Mouse (Mus musculus) colon, adult 2 months (tissue): ENCODE data around the gene Znhit3. TPM values are rescaled to one million over a fixed set of nuclear protein-coding genes. Genes with fewer than 3 reads are reported as not detected.

Experiments used
- polyA plus RNA-seq: library from polyadenylated mRNA; depleted of rRNA; stranded (reverse); fragments of >200 nt; gene quantifications from 2 replicates; pipeline ENCODE4 v1.2.3, GENCODE M21; 2012; rRNA removed

Znhit3 gene
- polyA plus RNA-seq, result 4.3 and 4.7 TPM in 2 replicates

DNA sequence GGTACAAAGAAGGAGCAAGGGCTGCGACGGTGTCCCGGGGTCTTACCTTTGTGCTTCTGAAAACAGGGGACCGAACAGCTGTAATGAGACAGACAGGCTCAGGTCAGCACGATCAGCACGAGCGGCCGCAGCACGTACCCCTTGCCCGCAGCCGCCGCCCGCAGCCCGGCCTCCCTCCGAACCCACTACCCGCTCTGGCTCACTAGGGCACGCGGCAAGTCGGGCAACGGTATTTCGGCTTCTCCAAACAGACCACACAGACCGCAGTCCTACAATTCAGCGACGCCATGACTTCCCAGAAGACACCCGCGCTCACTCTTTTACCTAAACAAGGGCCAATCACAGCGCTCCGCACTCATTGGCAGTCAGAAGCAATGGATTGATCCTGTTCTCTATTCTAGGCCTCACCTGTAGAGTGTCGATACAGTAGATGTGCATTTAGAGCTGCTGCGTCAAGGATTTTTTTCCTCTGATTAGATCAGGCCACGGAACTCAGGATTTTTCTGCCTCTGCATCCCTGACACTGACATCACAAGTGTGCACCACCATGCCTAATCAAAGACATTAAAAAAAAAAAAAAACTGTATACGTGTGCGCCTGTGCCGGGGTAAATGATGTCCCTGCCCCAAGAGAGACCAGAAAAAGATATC is at the start of gene Znhit3:
TSS of gene Znhit3 (minus strand) at position 314 of the 650 bp plus-strand sequence.

DNA sequence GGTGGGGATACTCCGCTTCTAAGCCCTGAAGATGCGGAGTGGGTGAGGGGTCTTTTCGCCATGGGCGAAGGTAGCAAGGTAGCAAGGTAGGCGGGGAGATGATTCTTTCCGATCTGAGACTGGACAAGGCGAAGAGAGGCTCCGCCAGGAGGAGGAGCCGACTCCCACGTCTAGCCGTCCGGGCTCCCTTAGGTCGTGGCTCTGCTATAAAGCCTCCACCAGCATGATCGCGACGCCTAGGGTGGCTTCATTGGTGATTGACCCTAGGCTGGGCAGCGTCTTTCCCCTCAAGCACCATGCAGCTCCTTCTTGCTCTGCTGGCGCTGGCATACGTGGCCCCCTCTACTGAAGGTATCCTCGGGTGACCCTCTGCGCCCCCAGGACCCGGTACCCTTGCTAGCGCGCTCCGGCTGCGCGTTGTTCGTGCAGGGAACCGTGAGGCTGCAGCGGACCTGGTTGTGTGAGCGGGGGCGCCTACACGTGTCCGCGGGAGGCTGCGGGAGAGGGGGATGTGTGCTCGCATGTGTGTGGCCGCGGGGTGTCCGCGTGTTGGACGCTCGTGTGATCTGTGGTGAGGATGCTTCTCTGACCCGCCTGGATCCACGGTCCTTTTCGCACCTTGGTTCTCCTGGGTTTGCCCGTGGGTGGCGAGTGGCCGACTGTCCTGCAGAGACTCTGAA is 41.6 kb upstream of the Znhit3 start, which contains the start of gene Car4:
TSS of gene Car4 (plus strand) at position 196 of the 680 bp plus-strand sequence.

DNA sequence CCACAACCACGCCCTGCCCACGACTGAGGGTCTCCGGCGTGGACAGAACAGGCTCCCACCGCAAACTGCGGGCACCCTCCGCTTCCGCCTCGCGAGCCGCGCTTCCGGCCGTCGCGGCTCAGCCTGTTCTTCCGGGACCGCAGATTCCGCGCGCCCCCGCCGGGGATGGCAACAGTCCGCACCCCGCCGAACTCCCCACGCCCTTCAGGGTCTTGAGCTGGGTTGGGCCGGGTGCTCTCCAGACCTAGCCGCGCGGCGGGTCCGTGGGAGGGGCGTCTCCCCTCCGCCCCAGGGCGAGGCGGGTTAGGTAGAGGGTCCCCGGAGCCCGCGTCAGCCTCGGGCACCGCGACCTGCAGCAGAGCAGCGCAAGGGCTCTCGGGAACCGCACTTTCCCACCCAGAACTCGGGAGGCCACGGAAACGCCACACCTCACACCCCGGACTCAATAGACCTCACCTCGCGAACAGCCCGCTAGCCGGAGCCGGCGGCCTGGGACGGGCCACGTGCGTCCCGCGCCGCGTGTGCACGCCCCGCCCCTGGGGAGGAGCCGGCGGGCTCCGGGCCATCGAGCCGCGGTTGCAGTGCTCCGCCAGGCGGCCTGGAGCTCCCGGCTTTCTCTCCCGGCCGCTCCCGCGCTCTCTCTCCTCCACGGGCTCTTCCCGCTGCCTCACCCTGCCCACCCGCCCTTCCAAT is 36.2 kb downstream of the Znhit3 start, which contains the start of the genes Myo19 and Pigw:
TSS of gene Myo19 (plus strand) at position 377 of the 693 bp plus-strand sequence.
TSS of gene Pigw (minus strand) at position 514 of the 693 bp plus-strand sequence.

DNA sequence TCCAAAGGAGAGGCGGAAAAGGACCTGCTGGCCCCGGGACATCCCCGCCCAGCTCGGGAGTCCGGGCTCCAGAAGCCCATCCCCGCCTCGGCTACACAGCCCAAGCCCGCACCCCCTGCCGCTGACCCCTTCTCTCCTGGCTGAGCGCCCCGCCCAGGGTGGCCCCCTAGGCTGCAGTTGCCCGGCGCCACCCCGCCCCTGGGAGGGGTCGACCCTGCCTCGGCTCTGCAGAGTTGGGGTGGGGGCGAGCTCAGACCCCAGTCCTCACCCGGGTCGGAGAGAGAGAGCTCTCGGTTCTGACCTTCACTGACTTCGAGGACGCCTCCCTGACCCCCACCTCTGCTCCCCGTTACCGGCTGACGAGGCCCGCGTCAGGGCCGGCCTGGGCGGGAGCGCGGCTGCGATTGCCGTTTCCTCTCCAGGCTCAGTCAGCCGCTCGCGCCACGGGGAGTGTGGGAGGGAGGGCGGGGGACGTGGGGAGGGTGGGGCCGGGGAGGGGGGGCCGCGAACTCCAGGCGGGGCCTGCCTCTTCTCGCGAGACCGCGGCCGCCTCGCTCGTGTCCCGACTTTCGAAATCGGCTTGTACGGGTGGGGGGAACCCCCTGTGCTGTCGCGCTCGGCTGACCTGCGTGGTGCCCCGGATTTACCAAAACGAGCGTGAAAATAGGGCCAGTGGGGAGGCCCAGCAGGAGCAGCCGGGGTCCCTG is 45.7 kb downstream of the Znhit3 start, which contains the start of gene Ggnbp2:
TSS of gene Ggnbp2 (minus strand) at position 481 of the 707 bp plus-strand sequence.

Other genes starting within 250 kb of the Znhit3 start
- gene Mrm1, start 96.9 kb downstream of the Znhit3 start, polyA plus RNA-seq, result 12.2 and 15.3 TPM in 2 replicates
- 260 and 270 TPM in 2 replicates for gene Dhrs11, start 87.4 kb downstream of the Znhit3 start, polyA plus RNA-seq
- gene Ggnbp2, start 45.5 kb downstream of the Znhit3 start, polyA plus RNA-seq, result 23.6 and 29.2 TPM in 2 replicates
- 43.0 and 48.0 TPM in 2 replicates for gene Myo19, start 36.2 kb downstream of the Znhit3 start, polyA plus RNA-seq
- 1.5 and 1.8 TPM in 2 replicates for gene Pigw, start 36.1 kb downstream of the Znhit3 start, polyA plus RNA-seq
- 468 and 519 TPM in 2 replicates for gene Car4, start 41.4 kb upstream of the Znhit3 start, polyA plus RNA-seq
- gene Usp32, start 223.8 kb upstream of the Znhit3 start, polyA plus RNA-seq, result 2.6 and 3.2 TPM in 2 replicates